8 mouse cellular contexts compared by ENCODE assay signal in genomic region chr1:74332241-74332763, GRCm38 (mm10). TPM values are rescaled to one million over a fixed set of nuclear protein-coding genes. Genes with fewer than 3 reads are reported as not detected.
DNase-seq lines count a peak whose midpoint lies in the region; ATAC-seq and TF ChIP-seq lines count a peak whose summit lies in the region.

No protein-coding gene starts in this region.

- H3K36me3 ChIP-seq in hindbrain, postnatal 0 days (ENCODE audit: insufficient read depth, low read length): no peaks in the 10 kb centered on the region

- H3K4me2 ChIP-seq in hindbrain, postnatal 0 days (ENCODE audit: low read depth, low read length): peak overlapping the region; percentile 85

- DNase-seq in ZHBTc4 (ENCODE audit: low read depth, low spot score): peak; percentile 99
- peak; percentile 97 for DNase-seq in gastrocnemius, adult 2 months
- peak; percentile 98 for DNase-seq in hindbrain, postnatal 0 days (ENCODE audit: low spot score)
- DNase-seq in left cerebral cortex, adult 2 months (ENCODE audit: extremely low spot score in 1 of 2, low spot score in 2 of 2): peak; percentile 96 to 97
- peak; percentile 95 to 96 for DNase-seq in right cerebral cortex, adult 2 months (ENCODE audit: low spot score in 2 of 2)
- DNase-seq in urinary bladder, postnatal 14 days (ENCODE audit: low spot score): peak; percentile 97

- peak overlapping the region; percentile 84 for H3K4me3 ChIP-seq in gastrocnemius, adult 2 months
- H3K4me3 ChIP-seq in hindbrain, postnatal 0 days (ENCODE audit: low read length): peak overlapping the region; percentile 50
- H3K4me3 ChIP-seq in left cerebral cortex, adult 2 months: peak overlapping the region; percentile 54

- H3K27ac ChIP-seq in gastrocnemius, adult 2 months: peak overlapping the region; percentile 89
- H3K27ac ChIP-seq in hindbrain, postnatal 0 days: peak overlapping the region; percentile 79
- H3K27ac ChIP-seq in left cerebral cortex, adult 2 months: peak overlapping the region; percentile 50

- peak; percentile 54 for TF ChIP-seq CTCF in gastrocnemius, adult 2 months (IDR thresholded peaks at IDR 0.05)
- TF ChIP-seq CTCF in hindbrain, postnatal 0 days (IDR thresholded peaks at IDR 0.05; ENCODE audit: low read depth): peak; percentile 63
- peak; percentile 50 for TF ChIP-seq CTCF in left cerebral cortex, adult 2 months (IDR thresholded peaks at IDR 0.05)

- H3K9ac ChIP-seq in hindbrain, postnatal 0 days (replicated peaks; ENCODE audit: low read length): peak overlapping the region; percentile 54

- H3K27me3 ChIP-seq in hindbrain, postnatal 0 days (ENCODE audit: insufficient read depth, low read length): no peaks in the 10 kb centered on the region

- H3K9me3 ChIP-seq in hindbrain, postnatal 0 days (ENCODE audit: low read length): no peaks in the 10 kb centered on the region

- intact Hi-C loops in gastrocnemius, adult 2 months (cut with DNase I): no loop called here
- intact Hi-C loops in left cerebral cortex, adult 2 months (cut with DNase I): no loop called here

- peaks cover 16% of the 10 kb centered on the region for H3K4me1 ChIP-seq in hindbrain, postnatal 0 days (ENCODE audit: insufficient read depth, low read length)

- peak; percentile 89 for ATAC-seq in common myeloid progenitor, adult 5-6 weeks (replicated peaks; ENCODE audit: low read depth, poor library complexity, severe bottlenecking)
- ATAC-seq in hindbrain, postnatal 0 days: peak; percentile 96
- ATAC-seq in megakaryocyte, adult 5-6 weeks (ENCODE audit: poor library complexity, severe bottlenecking): peak; percentile 97

- 0% methylated on average over 36 of the region's 36 CpGs for WGBS in hindbrain, postnatal 0 days

RNA-seq across cellular contexts. Expression of gene Tmbim1, which starts 26.9 kb away (rescaled TPM):
- 16.1 and 19.7 TPM in 2 replicates for total RNA-seq in common myeloid progenitor, adult 5-6 weeks (2017)
- 10 to 100 TPM; 35.2 to 35.4 TPM for total RNA-seq in gastrocnemius, adult 2 months (2021)
- total RNA-seq in hindbrain, postnatal 0 days (2014; rRNA removed): 16.4 and 17.5 TPM in 2 replicates
- 14.8 and 16.5 TPM in 2 replicates for polyA plus RNA-seq in hindbrain, postnatal 0 days (2015; fragmentation: Nextera tagmentation; extraction: Ambion mirVana)
- 10 to 100 TPM; 19.4 to 22.0 TPM for total RNA-seq in left cerebral cortex, adult 2 months (2021)
- 13.6 and 15.5 TPM in 2 replicates for total RNA-seq in megakaryocyte, adult 5-6 weeks (2015)
- 11.3 and 13.8 TPM in 2 replicates for total RNA-seq in megakaryocyte, adult 5-6 weeks (2017)

RNA-seq across cellular contexts. Expression of gene Catip, which starts 29.6 kb away (rescaled TPM):
- not detected in 2 replicates for total RNA-seq in common myeloid progenitor, adult 5-6 weeks (2017)
- total RNA-seq in gastrocnemius, adult 2 months (2021): under 1 TPM in 1 of 2 experiments, not detected in 1; 0.13 TPM
- 0.75 and 1.9 TPM in 2 replicates for total RNA-seq in hindbrain, postnatal 0 days (2014; rRNA removed)
- 1.8 and 2.6 TPM in 2 replicates for polyA plus RNA-seq in hindbrain, postnatal 0 days (2015; fragmentation: Nextera tagmentation; extraction: Ambion mirVana)
- total RNA-seq in left cerebral cortex, adult 2 months (2021): 1 to 10 TPM in 1 of 2 experiments, under 1 TPM in 1; 0.54 to 1.9 TPM
- 0.07 TPM in 1 of 2 replicates, not detected in the other for total RNA-seq in megakaryocyte, adult 5-6 weeks (2015)
- total RNA-seq in megakaryocyte, adult 5-6 weeks (2017): 0.26 TPM in 1 of 2 replicates, not detected in the other

RNA-seq across cellular contexts. Expression of gene Slc11a1, which starts 42.7 kb away (rescaled TPM):
- total RNA-seq in common myeloid progenitor, adult 5-6 weeks (2017): 1.2 and 2.1 TPM in 2 replicates
- 1 to 10 TPM; 3.8 to 5.6 TPM for total RNA-seq in gastrocnemius, adult 2 months (2021)
- total RNA-seq in hindbrain, postnatal 0 days (2014; rRNA removed): 3.6 and 10.6 TPM in 2 replicates
- polyA plus RNA-seq in hindbrain, postnatal 0 days (2015; fragmentation: Nextera tagmentation; extraction: Ambion mirVana): 2.3 and 2.9 TPM in 2 replicates
- 1 to 10 TPM; 5.0 to 5.4 TPM for total RNA-seq in left cerebral cortex, adult 2 months (2021)
- 54.7 and 60.8 TPM in 2 replicates for total RNA-seq in megakaryocyte, adult 5-6 weeks (2015)
- 46.2 and 48.1 TPM in 2 replicates for total RNA-seq in megakaryocyte, adult 5-6 weeks (2017)

RNA-seq across cellular contexts. Expression of gene Pnkd, which starts 47.6 kb away (rescaled TPM):
- 11.6 and 17.2 TPM in 2 replicates for total RNA-seq in common myeloid progenitor, adult 5-6 weeks (2017)
- total RNA-seq in gastrocnemius, adult 2 months (2021): 10 to 100 TPM; 45.4 to 70.5 TPM
- 102 and 113 TPM in 2 replicates for total RNA-seq in hindbrain, postnatal 0 days (2014; rRNA removed)
- 143 TPM in 2 replicates for polyA plus RNA-seq in hindbrain, postnatal 0 days (2015; fragmentation: Nextera tagmentation; extraction: Ambion mirVana)
- total RNA-seq in left cerebral cortex, adult 2 months (2021): 100 to 1,000 TPM; 155 to 164 TPM
- 23.5 and 23.6 TPM in 2 replicates for total RNA-seq in megakaryocyte, adult 5-6 weeks (2015)
- total RNA-seq in megakaryocyte, adult 5-6 weeks (2017): 7.7 and 8.9 TPM in 2 replicates

RNA-seq across cellular contexts. Expression of gene Aamp, which starts 47.8 kb away (rescaled TPM):
- total RNA-seq in common myeloid progenitor, adult 5-6 weeks (2017): 84.2 and 100 TPM in 2 replicates
- total RNA-seq in gastrocnemius, adult 2 months (2021): 10 to 100 TPM; 69.4 to 76.1 TPM
- 131 and 161 TPM in 2 replicates for total RNA-seq in hindbrain, postnatal 0 days (2014; rRNA removed)
- 212 and 219 TPM in 2 replicates for polyA plus RNA-seq in hindbrain, postnatal 0 days (2015; fragmentation: Nextera tagmentation; extraction: Ambion mirVana)
- 100 to 1,000 TPM; 140 to 143 TPM for total RNA-seq in left cerebral cortex, adult 2 months (2021)
- 27.8 and 33.6 TPM in 2 replicates for total RNA-seq in megakaryocyte, adult 5-6 weeks (2015)
- 48.2 and 59.5 TPM in 2 replicates for total RNA-seq in megakaryocyte, adult 5-6 weeks (2017)

Comparison
In these comparisons a context has a peak if more than half of its experiments do, and no peak if none do; other contexts are left out.
1. Peak in every context shown above with its lines: DNase-seq, ATAC-seq, H3K4me3 ChIP-seq and H3K27ac ChIP-seq.